Mouse (Mus musculus) heart, adult 2 months (tissue): ENCODE results near the gene Cntnap5b. TPM values are rescaled to one million over a fixed set of nuclear protein-coding genes. Genes with fewer than 3 reads are reported as not detected.
"Not testable (repeated sequence)": the region's sequence is repeated elsewhere in the genome, so short reads cannot be mapped to it uniquely, and the experiment has no call there.

Experiments
- DNase-seq, 2 experiments: peaks; one replicate each; pipeline ENCODE4 v3.0.0; 2021
- H3K27ac ChIP-seq: fragments of 200-600 bp; 2 replicates; pipeline ENCODE4 v1.8.1; 2022
- H3K27me3 ChIP-seq: fragments of 200-500 bp; 2 replicates; pipeline ENCODE4 v1.6.1; 2012; ENCODE audit warnings: mild to moderate bottlenecking, low read length, inconsistent platforms, mixed read lengths; ENCODE audit not compliant: control insufficient read depth, insufficient read depth
- H3K36me3 ChIP-seq: fragments of 200-500 bp; 2 replicates; pipeline ENCODE4 v1.6.1; 2012; ENCODE audit warnings: low read length, inconsistent platforms; ENCODE audit not compliant: control insufficient read depth, insufficient read depth
- H3K4me1 ChIP-seq: fragments of 200-500 bp; 2 replicates; pipeline ENCODE4 v1.6.1; 2011; ENCODE audit warnings: low read length; ENCODE audit not compliant: control insufficient read depth, insufficient read depth
- H3K4me3 ChIP-seq: fragments of 200-600 bp; 2 replicates; pipeline ENCODE4 v1.8.1; 2022
- H3K79me2 ChIP-seq: fragments of 200-500 bp; replicated peaks from 2 replicates; pipeline ENCODE4 v1.6.1; 2012; ENCODE audit warnings: mild to moderate bottlenecking, inconsistent platforms, low read length, moderate library complexity, mixed read lengths; ENCODE audit not compliant: control insufficient read depth, insufficient read depth
- H3K9ac ChIP-seq: fragments of 200-500 bp; 2 replicates; pipeline ENCODE4 v1.6.1; 2012; ENCODE audit warnings: low read depth, mild to moderate bottlenecking, control low read depth, inconsistent platforms, low read length, mixed read lengths
- CTCF ChIP-seq: fragments of 200-600 bp; IDR thresholded peaks from 2 replicates; pipeline ENCODE4 v1.8.1; 2022; ENCODE audit warnings: antibody characterized with exemption, mild to moderate bottlenecking, moderate library complexity
- EP300 ChIP-seq: fragments of 200-500 bp; IDR thresholded peaks from 2 replicates; pipeline ENCODE4 v1.6.1; 2011; ENCODE audit warnings: low read depth, low read length, control low read depth; ENCODE audit not compliant: insufficient read depth
- POLR2A ChIP-seq: fragments of 200-500 bp; IDR thresholded peaks from 2 replicates; pipeline ENCODE4 v1.6.1; 2011; ENCODE audit warnings: mild to moderate bottlenecking, low read depth, low read length, control low read depth; ENCODE audit not compliant: insufficient read depth
- WGBS: fragments of 180-500 bp; shearing (Covaris S2); methylation state at CpG from one replicate; pipeline ENCODE4 v1.1.7; 2018; 5-methylcytosine and 5-hydroxymethylcytosine counted together
- intact Hi-C: fragments of 180-260 bp; cut with DNase I; formaldehyde crosslinking; loops from one replicate; pipeline ENCODE4 v1.15.1; 2025
- polyA plus RNA-seq: library from polyadenylated mRNA; depleted of rRNA; stranded (reverse); fragments of >200 nt; gene quantifications from 2 replicates; pipeline ENCODE4 v1.2.3, GENCODE M21; 2012
- total RNA-seq, 2 experiments: library from RNA; stranded (reverse); gene quantifications; 2 replicates each; pipeline ENCODE4 v1.2.3; 2021

Gene Cntnap5b
- total and polyA plus RNA-seq, 3 experiments = 0.30 to 0.42 TPM; not detected in 1

DNA sequence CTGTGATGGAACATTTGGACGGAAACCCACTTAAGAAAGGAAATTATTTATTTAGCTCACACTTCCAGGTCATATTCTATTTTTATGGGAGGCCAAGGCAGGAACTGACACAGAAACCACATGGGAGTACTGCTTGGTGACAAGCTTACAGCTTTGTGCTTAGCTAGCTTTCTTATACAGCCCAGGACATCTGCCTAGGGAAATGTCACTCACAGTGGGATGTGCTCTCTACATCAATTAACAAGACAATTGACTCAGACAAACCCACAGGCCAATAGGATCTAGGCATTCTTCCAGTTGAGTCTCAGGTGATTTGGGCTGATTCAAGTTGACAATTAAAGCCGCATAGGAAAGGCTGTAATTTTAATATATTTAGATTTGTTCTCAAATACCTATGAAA is 135.2 kb downstream of the Cntnap5b start:
- no peak overlapping the region for H3K4me3 ChIP-seq
- H3K79me2 ChIP-seq = no peaks in the 10 kb centered on the region
- TF ChIP-seq POLR2A = no peak
- TF ChIP-seq CTCF = no peak
- no peaks in the 10 kb centered on the region for H3K4me1 ChIP-seq
- H3K27ac ChIP-seq = no peak overlapping the region
- H3K36me3 ChIP-seq = no peaks in the 10 kb centered on the region
- 42% methylated on average over 2 of the region's 2 CpGs for WGBS
- no peak for DNase-seq
- intact Hi-C loops = no loop called here
- H3K27me3 ChIP-seq = no peaks in the 10 kb centered on the region
- no peak overlapping the region for H3K9ac ChIP-seq

DNA sequence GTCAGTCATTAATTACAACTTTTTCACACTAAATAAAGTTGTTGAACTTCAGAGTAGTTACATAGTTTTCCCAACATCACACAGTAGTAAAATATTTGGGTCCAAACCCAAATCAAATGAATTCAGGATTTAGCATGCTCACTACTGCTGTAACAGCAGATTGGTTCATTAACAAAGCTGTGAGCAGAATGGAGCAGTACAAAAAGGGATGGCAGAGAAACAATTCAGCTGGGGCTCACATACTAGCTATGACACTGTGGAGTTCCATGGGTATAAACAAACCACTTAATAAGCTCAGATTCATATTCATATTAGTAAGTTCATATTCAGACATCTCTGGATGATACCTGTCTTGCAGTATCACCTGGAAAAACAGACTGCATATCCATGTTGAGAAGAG is 170.9 kb downstream of the Cntnap5b start:
- Histone ChIP-seq H3K9ac (no peak overlapping the region), H3K27me3 (no peaks in the 10 kb centered on the region), H3K79me2 (no peaks in the 10 kb centered on the region), H3K27ac (no peak overlapping the region), H3K4me1 (no peaks in the 10 kb centered on the region), H3K36me3 (no peaks in the 10 kb centered on the region), H3K4me3 (no peak overlapping the region)
- DNase-seq = no peak
- TF ChIP-seq POLR2A (no peak), EP300 (no peak), CTCF (no peak)
- intact Hi-C loops = no loop called here

DNA sequence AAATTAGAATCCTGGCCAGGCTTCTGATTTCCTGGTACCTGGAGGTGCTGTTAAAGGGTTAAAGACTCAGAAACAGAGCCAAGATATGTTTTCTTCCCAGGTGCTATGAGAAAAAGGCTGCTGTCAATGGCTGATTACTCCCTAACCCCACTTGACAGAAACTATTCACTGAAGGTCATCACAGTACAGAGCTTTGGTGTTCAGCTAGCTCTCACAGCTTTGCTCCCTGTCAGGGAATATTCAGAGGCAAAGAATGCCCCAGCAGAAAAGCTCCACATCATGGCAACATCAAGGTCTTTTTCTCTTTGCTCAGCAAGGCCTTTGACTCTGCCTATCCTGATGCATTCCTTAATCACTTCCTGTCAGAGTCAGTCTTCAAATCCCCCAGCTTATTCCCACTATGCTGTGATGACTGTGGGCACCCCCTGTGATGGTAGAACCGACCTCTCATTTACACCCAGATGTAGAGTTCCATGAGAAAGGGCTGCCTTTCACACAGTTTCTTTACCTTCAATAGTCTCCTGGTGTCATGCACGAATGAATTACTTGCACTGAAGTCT is 186.9 kb downstream of the Cntnap5b start:
- H3K9ac ChIP-seq = no peak overlapping the region
- no peak for TF ChIP-seq POLR2A
- no peak for TF ChIP-seq CTCF
- no peak for TF ChIP-seq EP300
- H3K4me3 ChIP-seq = no peak overlapping the region
- H3K27ac ChIP-seq = no peak overlapping the region
- H3K27me3 ChIP-seq = no peaks in the 10 kb centered on the region
- no peaks in the 10 kb centered on the region for H3K79me2 ChIP-seq
- WGBS = 22% methylated on average over 2 of the region's 2 CpGs
- no peaks in the 10 kb centered on the region for H3K4me1 ChIP-seq
- no peaks in the 10 kb centered on the region for H3K36me3 ChIP-seq
- intact Hi-C loops = no loop called here
- no peak for DNase-seq

DNA sequence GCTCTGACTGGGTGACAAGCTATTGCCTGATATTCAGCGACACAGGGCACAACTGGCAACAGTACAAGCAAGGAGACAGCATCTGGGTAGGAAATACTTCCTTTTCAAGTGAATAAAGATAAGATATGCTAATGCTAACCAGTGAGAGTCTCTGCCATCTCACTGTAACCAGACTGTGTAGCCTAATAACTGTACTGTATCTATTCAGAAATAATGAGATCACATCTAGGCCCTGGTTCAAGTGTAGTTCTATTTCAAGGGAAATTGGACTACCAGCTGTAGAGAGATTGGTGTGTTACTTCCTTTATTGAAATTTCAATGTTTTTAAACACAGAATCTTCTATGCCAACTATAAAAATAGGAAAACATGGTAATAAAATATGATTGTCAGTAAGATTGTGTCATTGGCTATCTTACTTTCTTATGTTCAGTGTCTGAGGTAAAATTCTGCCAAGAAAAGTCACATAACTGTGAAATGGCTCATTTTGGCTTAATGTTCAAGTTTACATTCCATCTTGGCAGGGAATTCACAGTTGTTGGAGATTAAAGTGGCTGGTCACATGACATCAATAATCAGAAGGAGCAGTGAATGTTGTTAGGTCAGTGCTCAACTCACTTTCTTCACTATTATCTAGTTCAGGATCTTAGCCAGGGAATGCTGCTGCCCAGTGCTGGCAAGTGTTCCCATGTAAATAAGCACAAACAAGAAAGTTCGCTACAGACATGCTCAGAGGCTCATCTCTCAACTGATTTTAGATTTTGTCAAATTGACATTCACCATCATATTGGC is 194.9 kb downstream of the Cntnap5b start:
- no peaks in the 10 kb centered on the region for H3K79me2 ChIP-seq
- DNase-seq = no peak
- H3K4me1 ChIP-seq = no peaks in the 10 kb centered on the region
- H3K4me3 ChIP-seq = no peak overlapping the region
- 54% methylated on average over 2 of the region's 2 CpGs for WGBS
- no peak overlapping the region for H3K9ac ChIP-seq
- intact Hi-C loops = loop anchor here (1.0 kb wide), 1 partner anchor 16 kb away; no protein-coding TSS in a partner anchor
- no peaks in the 10 kb centered on the region for H3K27me3 ChIP-seq
- TF ChIP-seq CTCF (no peak), POLR2A (no peak), EP300 (no peak)
- H3K27ac ChIP-seq = no peak overlapping the region
- H3K36me3 ChIP-seq = no peaks in the 10 kb centered on the region

DNA sequence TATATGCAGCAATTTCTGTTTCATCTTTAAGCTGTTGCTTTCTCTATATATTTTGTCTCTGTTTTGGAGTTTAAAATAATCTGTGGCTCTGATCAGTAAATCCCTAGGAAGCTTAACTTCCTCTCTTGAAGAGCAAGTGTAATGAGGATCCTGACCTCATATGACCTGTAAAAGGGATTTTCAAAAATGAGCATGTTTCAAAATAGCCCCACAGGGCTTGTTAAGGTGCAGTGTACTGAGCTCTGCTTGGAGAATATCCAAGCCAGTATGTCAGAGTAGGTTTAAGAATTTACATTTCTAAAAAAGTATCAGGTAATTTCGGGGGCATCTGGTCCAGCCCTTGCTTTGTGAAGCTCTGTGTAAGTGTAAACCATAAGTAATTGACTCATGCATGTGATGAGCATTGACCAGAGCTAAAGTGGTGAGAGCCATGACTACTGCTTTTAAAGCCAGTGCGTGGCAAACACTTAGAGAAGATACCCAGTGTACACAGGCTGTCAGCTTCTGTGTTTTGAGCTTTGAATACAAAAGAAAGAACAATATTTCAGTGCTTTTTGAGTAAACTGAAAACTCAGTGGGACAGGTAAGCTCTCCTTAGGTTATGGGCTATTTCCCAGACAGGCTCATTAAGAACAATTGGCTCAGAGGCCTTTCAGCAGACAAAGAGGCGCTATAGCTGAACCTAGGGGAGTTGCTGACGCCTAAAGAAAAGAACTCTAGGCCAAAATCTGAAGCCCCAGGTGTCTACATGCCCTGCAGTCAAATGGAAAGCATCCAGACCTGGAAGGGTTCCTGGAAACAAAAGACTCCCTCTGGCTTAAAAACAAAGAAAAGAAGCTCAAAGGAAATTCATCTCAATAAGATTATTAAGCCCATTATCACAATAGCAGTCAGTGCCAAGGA is 197.9 kb downstream of the Cntnap5b start:
- Histone ChIP-seq H3K27ac (no peak overlapping the region), H3K4me3 (no peak overlapping the region), H3K36me3 (no peaks in the 10 kb centered on the region), H3K79me2 (no peaks in the 10 kb centered on the region), H3K4me1 (no peaks in the 10 kb centered on the region), H3K27me3 (no peaks in the 10 kb centered on the region), H3K9ac (no peak overlapping the region)
- WGBS = 38% methylated on average over 4 of the region's 4 CpGs
- intact Hi-C loops = no loop called here
- DNase-seq = no peak
- TF ChIP-seq CTCF (no peak), POLR2A (no peak), EP300 (no peak)

DNA sequence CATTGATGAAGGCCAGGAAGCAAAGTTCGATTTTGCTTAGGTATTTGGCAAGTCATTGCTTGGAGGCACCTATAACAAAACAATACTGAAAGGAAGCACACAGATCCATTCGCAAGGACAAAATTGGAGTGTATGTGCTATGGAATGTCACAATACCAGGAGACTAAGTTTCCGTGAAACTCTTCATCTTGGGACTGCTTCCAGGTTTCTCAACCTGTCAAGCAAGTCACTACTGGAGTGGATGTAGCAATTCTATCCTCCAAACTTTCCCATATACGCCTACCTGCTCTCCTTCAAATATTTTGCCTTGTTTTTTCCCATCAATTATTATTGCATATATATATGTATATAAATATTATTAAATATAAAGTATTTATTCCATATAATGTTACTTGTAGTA is 228.7 kb downstream of the Cntnap5b start:
- 81% methylated on average over 4 of the region's 4 CpGs for WGBS
- H3K27ac ChIP-seq, H3K9ac ChIP-seq, H3K4me1 ChIP-seq, H3K27me3 ChIP-seq, H3K79me2 ChIP-seq, DNase-seq, intact Hi-C loops, H3K4me3 ChIP-seq, H3K36me3 ChIP-seq: not testable (repeated sequence)
